Mouse (Mus musculus) megakaryocyte, embryonic 14.5 days (primary cell): ENCODE results near the gene Zswim4. TPM values are rescaled to one million over a fixed set of nuclear protein-coding genes. Genes with fewer than 3 reads are reported as not detected.
"Not testable (repeated sequence)": the region's sequence is repeated elsewhere in the genome, so short reads cannot be mapped to it uniquely, and the experiment has no call there.

Experiments
- H3K27me3 ChIP-seq: replicated peaks from 2 replicates; pipeline ENCODE3; 2012; ENCODE audit warnings: inconsistent platforms
- H3K36me3 ChIP-seq: replicated peaks from 2 replicates; pipeline ENCODE3; 2012; ENCODE audit warnings: low read length, inconsistent platforms, mixed read lengths
- H3K4me1 ChIP-seq: 2 replicates; pipeline ENCODE4 v1.6.1; 2012; ENCODE audit warnings: inconsistent platforms
- H3K4me3 ChIP-seq: replicated peaks from 2 replicates; pipeline ENCODE3; 2012; ENCODE audit warnings: moderate library complexity, mild to moderate bottlenecking, inconsistent platforms
- H3K9me3 ChIP-seq: 2 replicates; pipeline ENCODE4 v1.6.1; 2012; ENCODE audit warnings: inconsistent platforms
- FLI1 ChIP-seq: IDR thresholded peaks from 2 replicates; pipeline ENCODE4 v1.6.1; 2012; ENCODE audit warnings: low read length, inconsistent platforms, mixed read lengths
- GATA1 ChIP-seq: IDR thresholded peaks from 3 replicates; pipeline ENCODE4 v1.6.1; 2012; ENCODE audit warnings: mixed read lengths, low read length, inconsistent platforms, borderline replicate concordance
- polyA plus RNA-seq: library from polyadenylated mRNA; stranded (reverse); fragments of >175 nt; gene quantifications from 2 replicates; pipeline ENCODE4 v1.2.3, GENCODE M21; 2012; ENCODE audit warnings: low replicate concordance; ENCODE audit not compliant: insufficient read depth

The Zswim4 gene
- 14.1 and 16.0 TPM in 2 replicates for polyA plus RNA-seq

DNA sequence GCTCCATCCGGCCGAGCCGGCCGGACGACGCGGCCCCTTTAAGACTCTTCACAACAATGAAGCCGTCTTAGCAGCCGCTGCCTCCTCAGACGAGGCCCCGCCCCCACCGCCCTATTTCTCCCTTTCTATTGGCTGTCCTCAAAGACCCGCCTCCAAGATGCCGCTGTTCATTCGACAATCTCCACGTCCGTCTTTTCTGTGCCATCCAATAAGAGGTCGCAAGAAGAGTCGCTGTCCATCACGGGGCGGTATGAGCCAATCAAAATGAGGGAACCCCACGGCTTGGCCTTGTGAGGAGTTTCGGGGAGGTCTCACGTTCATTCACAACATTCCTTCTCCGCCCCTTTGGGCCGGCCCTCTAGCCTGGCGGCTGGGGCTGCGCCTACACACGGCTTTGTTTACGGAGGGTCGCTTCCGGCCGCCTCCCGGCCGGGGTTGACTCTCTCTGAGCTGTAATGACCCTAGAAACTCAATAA, at the start of gene Zswim4:
Gene Zswim4 (minus strand): TSS at position 58 of the 476 bp plus-strand sequence.
- Histone ChIP-seq H3K4me3 (peak within 1 kb of the TSS; percentile 95), H3K36me3 (peaks cover 30% of the 10 kb centered on the region), H3K27me3 (no peaks in the 10 kb centered on the region), H3K4me1 (peaks cover 69% of the 10 kb centered on the region), H3K9me3 (no peaks in the 10 kb centered on the region)
- TF ChIP-seq FLI1 (no peak), GATA1 (no peak)

GRCm38 (mm10) chr8:84285665-84286064, 48.8 kb upstream of the Zswim4 start:
- not testable (repeated sequence) for H3K9me3 ChIP-seq, H3K27me3 ChIP-seq, H3K36me3 ChIP-seq
- Histone ChIP-seq H3K4me1 (peaks cover 41% of the 10 kb centered on the region), H3K4me3 (peak overlapping the region; percentile 82)

DNA sequence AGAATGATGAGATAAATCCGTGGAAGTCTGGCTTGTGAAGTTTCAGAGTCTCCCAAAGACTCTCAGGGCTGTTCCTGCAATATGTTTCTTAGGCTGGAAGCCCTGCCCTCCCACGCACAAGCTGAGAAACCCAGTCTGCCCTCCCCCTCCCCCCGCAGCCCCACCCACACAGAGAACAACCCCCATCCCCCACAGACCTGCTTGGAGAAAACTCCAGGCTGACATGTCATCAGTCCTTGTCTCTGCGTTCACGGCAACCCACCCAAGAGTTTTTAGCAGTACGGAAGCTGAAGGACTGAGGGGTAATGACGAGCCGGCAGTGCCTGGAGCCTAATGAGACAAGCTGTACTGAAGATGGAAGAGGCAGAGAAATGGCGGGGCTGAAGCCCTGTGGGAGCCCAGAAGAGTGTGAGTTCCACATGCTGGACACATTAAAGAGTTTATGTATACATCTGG, 47.8 kb upstream of the Zswim4 start:
- no peaks in the 10 kb centered on the region for H3K9me3 ChIP-seq
- H3K4me3 ChIP-seq: peak overlapping the region; percentile 82
- peaks cover 43% of the 10 kb centered on the region for H3K4me1 ChIP-seq
- no peaks in the 10 kb centered on the region for H3K27me3 ChIP-seq
- TF ChIP-seq GATA1 (no peak), FLI1 (no peak)
- no peaks in the 10 kb centered on the region for H3K36me3 ChIP-seq

GRCm38 (mm10) chr8:84280777-84281176, 43.9 kb upstream of the Zswim4 start:
- Histone ChIP-seq H3K4me1 (peaks cover 62% of the 10 kb centered on the region), H3K36me3 (no peaks in the 10 kb centered on the region), H3K27me3 (no peaks in the 10 kb centered on the region), H3K4me3 (no peak overlapping the region), H3K9me3 (no peaks in the 10 kb centered on the region)
- TF ChIP-seq FLI1: no peak
- no peak for TF ChIP-seq GATA1

GRCm38 (mm10) chr8:84276447-84276846, 39.6 kb upstream of the Zswim4 start:
- peak; percentile 51; the same call in 1 of the 3 replicates for TF ChIP-seq GATA1
- no peak for TF ChIP-seq FLI1
- H3K4me3 ChIP-seq: peak overlapping the region; percentile 68
- H3K4me1 ChIP-seq: peaks cover 71% of the 10 kb centered on the region
- H3K36me3 ChIP-seq: peaks cover 9% of the 10 kb centered on the region
- H3K9me3 ChIP-seq: no peaks in the 10 kb centered on the region
- H3K27me3 ChIP-seq: no peaks in the 10 kb centered on the region

GRCm38 (mm10) chr8:84273968-84274367, 37.1 kb upstream of the Zswim4 start:
- H3K36me3 ChIP-seq: peaks cover 13% of the 10 kb centered on the region
- no peak overlapping the region for H3K4me3 ChIP-seq
- peaks cover 79% of the 10 kb centered on the region for H3K4me1 ChIP-seq
- H3K9me3 ChIP-seq: no peaks in the 10 kb centered on the region
- TF ChIP-seq GATA1 (no peak), FLI1 (no peak)
- no peaks in the 10 kb centered on the region for H3K27me3 ChIP-seq

GRCm38 (mm10) chr8:84272302-84272701, 35.4 kb upstream of the Zswim4 start:
- Histone ChIP-seq H3K4me3 (peak overlapping the region; percentile 54), H3K4me1 (peaks cover 86% of the 10 kb centered on the region), H3K36me3 (peaks cover 29% of the 10 kb centered on the region), H3K27me3 (no peaks in the 10 kb centered on the region), H3K9me3 (no peaks in the 10 kb centered on the region)
- no peak for TF ChIP-seq FLI1

GRCm38 (mm10) chr8:84269950-84270773, 33.3 kb upstream of the Zswim4 start, which contains the start of gene Ccdc130:
TSS of gene Ccdc130 (minus strand) at chr8:84270380.
- Histone ChIP-seq H3K4me1 (peaks cover 93% of the 10 kb centered on the region), H3K9me3 (no peaks in the 10 kb centered on the region), H3K4me3 (peak within 1 kb of the TSS; percentile 91), H3K27me3 (no peaks in the 10 kb centered on the region), H3K36me3 (peaks cover 48% of the 10 kb centered on the region)
- TF ChIP-seq FLI1 (no peak), GATA1 (no peak)

DNA sequence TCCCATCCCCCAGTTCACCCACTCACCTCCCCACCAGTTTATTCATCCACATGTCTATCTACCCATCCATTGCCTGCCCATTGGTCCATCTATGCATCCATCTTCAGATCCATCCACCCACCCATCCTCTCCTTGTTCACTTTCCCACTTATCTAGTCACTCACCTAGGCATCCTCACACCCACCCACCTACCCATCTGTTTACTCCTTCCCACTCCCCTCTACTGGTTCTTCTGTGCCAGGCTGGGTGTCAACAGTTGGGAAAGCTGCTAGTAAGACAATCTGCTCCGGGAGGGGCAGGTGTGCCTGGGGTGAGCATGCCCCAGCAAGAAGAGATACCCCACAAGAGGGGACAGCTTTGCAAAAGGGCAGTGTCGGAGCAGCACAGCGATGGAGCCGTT, 24.2 kb upstream of the Zswim4 start:
- H3K36me3 ChIP-seq: peaks cover 86% of the 10 kb centered on the region
- H3K4me1 ChIP-seq: peaks cover 67% of the 10 kb centered on the region
- no peak overlapping the region for H3K4me3 ChIP-seq
- H3K9me3 ChIP-seq: no peaks in the 10 kb centered on the region
- no peaks in the 10 kb centered on the region for H3K27me3 ChIP-seq
- TF ChIP-seq FLI1 (no peak), GATA1 (no peak)

- peaks cover 82% of the 10 kb centered on the region for H3K36me3 ChIP-seq
Measured at GRCm38 (mm10) chr8:84256822-84257610, 20.2 kb upstream of the Zswim4 start, which contains the start of gene Mri1. TSS of gene Mri1 (minus strand) at chr8:84257326.

More at GRCm38 (mm10) chr8:84256822-84257610, 20.2 kb upstream of the Zswim4 start, which contains the start of gene Mri1:
- H3K27me3 ChIP-seq: no peaks in the 10 kb centered on the region
- H3K4me1 ChIP-seq: peaks cover 81% of the 10 kb centered on the region
- TF ChIP-seq FLI1 (no peak), GATA1 (no peak)
- H3K9me3 ChIP-seq: no peaks in the 10 kb centered on the region
- H3K4me3 ChIP-seq: peak within 1 kb of the TSS; percentile 96
